In genomic region chr11:96302381-96303150, GRCm38 (mm10) we compare ENCODE assay signal across 13 mouse cellular contexts. TPM values are rescaled to one million over a fixed set of nuclear protein-coding genes. Genes with fewer than 3 reads are reported as not detected.
DNase-seq lines count a peak whose midpoint lies in the region; ATAC-seq and TF ChIP-seq lines count a peak whose summit lies in the region.
"Had no signal": no experiment of that assay in that cellular context is flagged by ENCODE, and none has a peak within 500 bp of the region (broad histone marks: within the 10 kb centered on the region; RNA-seq: fewer than 3 reads in every experiment).

No protein-coding gene starts in this region.

- H3K27me3 ChIP-seq in heart, embryonic 13.5 days (replicated peaks): peaks cover 100% of the 10 kb centered on the region
- peaks cover 100% of the 10 kb centered on the region for H3K27me3 ChIP-seq in midbrain, embryonic 11.5 days (ENCODE audit: control insufficient read depth, insufficient read depth, low read length)
- H3K27me3 ChIP-seq in midbrain, postnatal 0 days (ENCODE audit: insufficient read depth, low read length): peaks cover 94% of the 10 kb centered on the region
- H3K27me3 ChIP-seq in kidney, postnatal 0 days (ENCODE audit: insufficient read depth, low read length): no peaks in the 10 kb centered on the region
- peaks cover 57% of the 10 kb centered on the region for H3K27me3 ChIP-seq in stomach, embryonic 15.5 days (replicated peaks)

- H3K4me3 ChIP-seq in heart, embryonic 13.5 days: peak overlapping the region; percentile 43; the same call in 1 of the 2 replicates
- H3K4me3 ChIP-seq in midbrain, embryonic 11.5 days (ENCODE audit: low read depth, low read length): no peak overlapping the region
- no peak overlapping the region for H3K4me3 ChIP-seq in midbrain, postnatal 0 days (ENCODE audit: low read depth, low read length)
- H3K4me3 ChIP-seq in kidney, postnatal 0 days (replicated peaks; ENCODE audit: low read depth, low read length): peak overlapping the region; percentile 83
- H3K4me3 ChIP-seq in stomach, embryonic 15.5 days (replicated peaks): peak overlapping the region; percentile 41; the same call in 1 of the 2 replicates

- DNase-seq in heart, adult 11 months: no peak
- DNase-seq in midbrain, embryonic 11.5 days (ENCODE audit: low spot score, missing footprints): peak; percentile 95
- no peak for DNase-seq in midbrain, postnatal 0 days (ENCODE audit: low spot score)
- no peak for DNase-seq in kidney, postnatal 0 days (ENCODE audit: low spot score)
- no peak for DNase-seq in layer of hippocampus, postnatal 14 days (ENCODE audit: low spot score in 2 of 2)
- no peak for DNase-seq in urinary bladder, postnatal 25 days (ENCODE audit: low spot score)

- 8% methylated on average over 23 of the region's 23 CpGs for WGBS in heart, embryonic 13.5 days
- WGBS in midbrain, embryonic 11.5 days: 4% methylated on average over 23 of the region's 23 CpGs
- 2% methylated on average over 23 of the region's 23 CpGs for WGBS in midbrain, postnatal 0 days
- 28% methylated on average over 23 of the region's 23 CpGs for WGBS in kidney, postnatal 0 days
- 22% methylated on average over 23 of the region's 23 CpGs for WGBS in stomach, embryonic 15.5 days

- peaks cover 6% of the 10 kb centered on the region for H3K4me1 ChIP-seq in heart, embryonic 13.5 days
- no peaks in the 10 kb centered on the region for H3K4me1 ChIP-seq in midbrain, embryonic 11.5 days (ENCODE audit: control insufficient read depth, insufficient read depth, low read length)
- H3K4me1 ChIP-seq in midbrain, postnatal 0 days (ENCODE audit: insufficient read depth, low read length): no peaks in the 10 kb centered on the region
- peaks cover 24% of the 10 kb centered on the region for H3K4me1 ChIP-seq in kidney, postnatal 0 days (replicated peaks; ENCODE audit: insufficient read depth, low read length)
- peaks cover 16% of the 10 kb centered on the region; the same call in 1 of the 2 replicates for H3K4me1 ChIP-seq in stomach, embryonic 15.5 days

- ATAC-seq in heart, embryonic 13.5 days (ENCODE audit: extremely low read depth, insufficient number of reproducible peaks, low FRiP score, low TSS enrichment): no peak
- no peak for ATAC-seq in midbrain, embryonic 11.5 days (ENCODE audit: low FRiP score)
- no peak for ATAC-seq in midbrain, postnatal 0 days (ENCODE audit: low FRiP score)
- no peak for ATAC-seq in kidney, postnatal 0 days (replicated peaks; ENCODE audit: low FRiP score, low read depth)
- ATAC-seq in stomach, embryonic 15.5 days (ENCODE audit: insufficient read depth, low FRiP score, low read depth): no peak

- TF ChIP-seq CTCF in midbrain, postnatal 0 days (IDR thresholded peaks at IDR 0.05): no peak
- no peak for TF ChIP-seq CTCF in kidney, postnatal 0 days (IDR thresholded peaks at IDR 0.05; ENCODE audit: low read depth)

- H3K27ac ChIP-seq in heart, embryonic 13.5 days (replicated peaks): no peak overlapping the region
- H3K27ac ChIP-seq in midbrain, embryonic 11.5 days (ENCODE audit: low read depth, low read length): no peak overlapping the region
- H3K27ac ChIP-seq in midbrain, postnatal 0 days (ENCODE audit: low read depth, low read length): no peak overlapping the region
- peak overlapping the region; percentile 92 for H3K27ac ChIP-seq in kidney, postnatal 0 days
- H3K27ac ChIP-seq in stomach, embryonic 15.5 days: peak overlapping the region; percentile 71
- H3K27ac ChIP-seq: forebrain, embryonic 10.5 days had no signal

- H3K36me3 ChIP-seq in heart, embryonic 13.5 days: no peaks in the 10 kb centered on the region
- H3K36me3 ChIP-seq in midbrain, embryonic 11.5 days (ENCODE audit: control insufficient read depth, insufficient read depth, low read length): no peaks in the 10 kb centered on the region
- H3K36me3 ChIP-seq in midbrain, postnatal 0 days (ENCODE audit: insufficient read depth, low read length): no peaks in the 10 kb centered on the region
- H3K36me3 ChIP-seq in kidney, postnatal 0 days (ENCODE audit: insufficient read depth, low read length): 0 out of 2 replicates have a peak, but pooled peaks cover 5% of the 10 kb centered on the region
- no peaks in the 10 kb centered on the region for H3K36me3 ChIP-seq in stomach, embryonic 15.5 days
- H3K36me3 ChIP-seq: forebrain, embryonic 10.5 days had no signal

- H3K9ac ChIP-seq in heart, embryonic 13.5 days: no peak overlapping the region
- no peak overlapping the region for H3K9ac ChIP-seq in midbrain, embryonic 11.5 days (ENCODE audit: low read length)
- H3K9ac ChIP-seq in midbrain, postnatal 0 days (replicated peaks; ENCODE audit: low read length, poor library complexity, severe bottlenecking): no peak overlapping the region
- H3K9ac ChIP-seq in kidney, postnatal 0 days (ENCODE audit: low read depth, low read length): peak overlapping the region; percentile 98
- no peak overlapping the region for H3K9ac ChIP-seq in stomach, embryonic 15.5 days

- H3K9me3 ChIP-seq in heart, embryonic 13.5 days: no peaks in the 10 kb centered on the region
- no peaks in the 10 kb centered on the region for H3K9me3 ChIP-seq in midbrain, embryonic 11.5 days (ENCODE audit: control insufficient read depth, low read length)
- no peaks in the 10 kb centered on the region for H3K9me3 ChIP-seq in midbrain, postnatal 0 days (ENCODE audit: low read length)
- no peaks in the 10 kb centered on the region for H3K9me3 ChIP-seq in kidney, postnatal 0 days (replicated peaks; ENCODE audit: low read length)
- no peaks in the 10 kb centered on the region for H3K9me3 ChIP-seq in stomach, embryonic 15.5 days
- H3K9me3 ChIP-seq: forebrain, embryonic 10.5 days had no signal

- H3K4me2 ChIP-seq in heart, embryonic 13.5 days: peak overlapping the region; percentile 63; the same call in 1 of the 2 replicates
- H3K4me2 ChIP-seq in midbrain, embryonic 11.5 days: no peak overlapping the region
- H3K4me2 ChIP-seq in midbrain, postnatal 0 days (ENCODE audit: low read depth, low read length, poor library complexity, severe bottlenecking): no peak overlapping the region
- peak overlapping the region; percentile 96 for H3K4me2 ChIP-seq in kidney, postnatal 0 days (ENCODE audit: low read length)
- H3K4me2 ChIP-seq in stomach, embryonic 15.5 days: peak overlapping the region; percentile 62

RNA-seq across cellular contexts. Expression of gene Hoxb5, which starts 0.6 kb away (rescaled TPM):
- polyA plus RNA-seq in heart, embryonic 13.5 days (2015; fragmentation: Nextera tagmentation; extraction: Ambion mirVana): 3.8 and 5.5 TPM in 2 replicates
- polyA plus RNA-seq in midbrain, embryonic 11.5 days (2014; fragmentation: Nextera tagmentation; extraction: Ambion mirVana): not detected in 2 replicates
- total RNA-seq in midbrain, postnatal 0 days (2014; rRNA removed): 1.5 TPM in 1 of 2 replicates, not detected in the other
- polyA plus RNA-seq in midbrain, postnatal 0 days (2015; fragmentation: Nextera tagmentation; extraction: Ambion mirVana): not detected in 2 replicates
- 10.2 and 12.9 TPM in 2 replicates for polyA plus RNA-seq in kidney, postnatal 0 days (2015; fragmentation: Nextera tagmentation; extraction: Ambion mirVana)
- 17.6 and 17.9 TPM in 2 replicates for polyA plus RNA-seq in stomach, embryonic 15.5 days (2015; fragmentation: Nextera tagmentation; extraction: Ambion mirVana)
- total RNA-seq in layer of hippocampus, postnatal 14 days (2021): not detected
- total RNA-seq: left cerebral cortex, adult 18-20 months; megakaryocyte-erythroid progenitor cell, adult 5-6 weeks had no signal
- polyA plus RNA-seq: forebrain, embryonic 10.5 days had no signal

RNA-seq across cellular contexts. Expression of gene Hoxb6, which starts 10.3 kb away (rescaled TPM):
- 1.4 and 2.0 TPM in 2 replicates for polyA plus RNA-seq in heart, embryonic 13.5 days (2015; fragmentation: Nextera tagmentation; extraction: Ambion mirVana)
- not detected in 2 replicates for polyA plus RNA-seq in midbrain, embryonic 11.5 days (2014; fragmentation: Nextera tagmentation; extraction: Ambion mirVana)
- 0.22 TPM in 1 of 2 replicates, not detected in the other for total RNA-seq in midbrain, postnatal 0 days (2014; rRNA removed)
- not detected in 2 replicates for polyA plus RNA-seq in midbrain, postnatal 0 days (2015; fragmentation: Nextera tagmentation; extraction: Ambion mirVana)
- polyA plus RNA-seq in kidney, postnatal 0 days (2015; fragmentation: Nextera tagmentation; extraction: Ambion mirVana): 45.0 and 47.8 TPM in 2 replicates
- 7.5 and 10.7 TPM in 2 replicates for polyA plus RNA-seq in stomach, embryonic 15.5 days (2015; fragmentation: Nextera tagmentation; extraction: Ambion mirVana)
- total RNA-seq in layer of hippocampus, postnatal 14 days (2021): not detected
- total RNA-seq: left cerebral cortex, adult 18-20 months; liver, adult 2 months; megakaryocyte-erythroid progenitor cell, adult 5-6 weeks had no signal
- polyA plus RNA-seq: forebrain, embryonic 10.5 days; heart, embryonic 14.5 days had no signal

RNA-seq across cellular contexts. Expression of gene Hoxb4, which starts 15.5 kb away (rescaled TPM):
- polyA plus RNA-seq in heart, embryonic 13.5 days (2015; fragmentation: Nextera tagmentation; extraction: Ambion mirVana): 0.43 and 0.59 TPM in 2 replicates
- not detected in 2 replicates for polyA plus RNA-seq in midbrain, embryonic 11.5 days (2014; fragmentation: Nextera tagmentation; extraction: Ambion mirVana)
- total RNA-seq in midbrain, postnatal 0 days (2014; rRNA removed): 0.09 and 0.66 TPM in 2 replicates
- polyA plus RNA-seq in midbrain, postnatal 0 days (2015; fragmentation: Nextera tagmentation; extraction: Ambion mirVana): not detected in 2 replicates
- polyA plus RNA-seq in kidney, postnatal 0 days (2015; fragmentation: Nextera tagmentation; extraction: Ambion mirVana): 3.6 and 3.8 TPM in 2 replicates
- polyA plus RNA-seq in stomach, embryonic 15.5 days (2015; fragmentation: Nextera tagmentation; extraction: Ambion mirVana): 3.4 and 3.6 TPM in 2 replicates
- total RNA-seq in layer of hippocampus, postnatal 14 days (2021): not detected
- total RNA-seq: left cerebral cortex, adult 18-20 months had no signal
- polyA plus RNA-seq: forebrain, embryonic 10.5 days had no signal

RNA-seq across cellular contexts. Expression of gene Hoxb7, which starts 16.1 kb away (rescaled TPM):
- 0.11 and 0.25 TPM in 2 replicates for polyA plus RNA-seq in heart, embryonic 13.5 days (2015; fragmentation: Nextera tagmentation; extraction: Ambion mirVana)
- not detected in 2 replicates for polyA plus RNA-seq in midbrain, embryonic 11.5 days (2014; fragmentation: Nextera tagmentation; extraction: Ambion mirVana)
- 0.19 TPM in 1 of 2 replicates, not detected in the other for total RNA-seq in midbrain, postnatal 0 days (2014; rRNA removed)
- not detected in 2 replicates for polyA plus RNA-seq in midbrain, postnatal 0 days (2015; fragmentation: Nextera tagmentation; extraction: Ambion mirVana)
- 56.1 and 58.9 TPM in 2 replicates for polyA plus RNA-seq in kidney, postnatal 0 days (2015; fragmentation: Nextera tagmentation; extraction: Ambion mirVana)
- polyA plus RNA-seq in stomach, embryonic 15.5 days (2015; fragmentation: Nextera tagmentation; extraction: Ambion mirVana): 7.0 and 9.1 TPM in 2 replicates
- total RNA-seq in layer of hippocampus, postnatal 14 days (2021): not detected
- total RNA-seq: left cerebral cortex, adult 18-20 months; megakaryocyte-erythroid progenitor cell, adult 5-6 weeks had no signal
- polyA plus RNA-seq: forebrain, embryonic 10.5 days; heart, embryonic 14.5 days had no signal

RNA-seq across cellular contexts. Expression of gene Hoxb3, which starts 20.6 kb away (rescaled TPM):
- 0.31 and 1.1 TPM in 2 replicates for polyA plus RNA-seq in heart, embryonic 13.5 days (2015; fragmentation: Nextera tagmentation; extraction: Ambion mirVana)
- polyA plus RNA-seq in midbrain, embryonic 11.5 days (2014; fragmentation: Nextera tagmentation; extraction: Ambion mirVana): not detected in 2 replicates
- 0.94 and 9.2 TPM in 2 replicates for total RNA-seq in midbrain, postnatal 0 days (2014; rRNA removed)
- polyA plus RNA-seq in midbrain, postnatal 0 days (2015; fragmentation: Nextera tagmentation; extraction: Ambion mirVana): not detected in 2 replicates
- 3.9 and 4.2 TPM in 2 replicates for polyA plus RNA-seq in kidney, postnatal 0 days (2015; fragmentation: Nextera tagmentation; extraction: Ambion mirVana)
- polyA plus RNA-seq in stomach, embryonic 15.5 days (2015; fragmentation: Nextera tagmentation; extraction: Ambion mirVana): 2.5 and 2.7 TPM in 2 replicates
- not detected for total RNA-seq in layer of hippocampus, postnatal 14 days (2021)
- total RNA-seq: left cerebral cortex, adult 18-20 months had no signal
- polyA plus RNA-seq: forebrain, embryonic 10.5 days had no signal

Comparison
In these comparisons a context has a peak if more than half of its experiments do, and no peak if none do; other contexts are left out.
1. H3K27ac ChIP-seq: peak in kidney, postnatal 0 days (single experiment) and stomach, embryonic 15.5 days (single experiment); none in heart, embryonic 13.5 days (single experiment), midbrain, embryonic 11.5 days (single experiment) and midbrain, postnatal 0 days (single experiment).
2. H3K4me2 ChIP-seq: peak in heart, embryonic 13.5 days (single experiment), kidney, postnatal 0 days (single experiment) and stomach, embryonic 15.5 days (single experiment); none in midbrain, embryonic 11.5 days (single experiment) and midbrain, postnatal 0 days (single experiment).
3. H3K4me3 ChIP-seq: peak in heart, embryonic 13.5 days (single experiment), kidney, postnatal 0 days (single experiment) and stomach, embryonic 15.5 days (single experiment); none in midbrain, embryonic 11.5 days (single experiment) and midbrain, postnatal 0 days (single experiment).